21 mouse cellular contexts compared by ENCODE assay signal in genomic region chr17:24046026-24046425, GRCm38 (mm10). TPM values are rescaled to one million over a fixed set of nuclear protein-coding genes. Genes with fewer than 3 reads are reported as not detected.
"Had no signal": no experiment of that assay in that cellular context is flagged by ENCODE, and none has a peak within 500 bp of the region (broad histone marks: within the 10 kb centered on the region; RNA-seq: fewer than 3 reads in every experiment).

No protein-coding gene starts in this region.

- H3K9ac ChIP-seq: limb, embryonic 12.5 days; liver, embryonic 15.5 days; midbrain, embryonic 15.5 days had no signal

- H3K4me1 ChIP-seq: limb, embryonic 12.5 days; liver, embryonic 15.5 days; midbrain, embryonic 15.5 days had no signal

- H3K27ac ChIP-seq: limb, embryonic 12.5 days; liver, embryonic 15.5 days; midbrain, embryonic 15.5 days had no signal

- H3K27me3 ChIP-seq: limb, embryonic 12.5 days; liver, embryonic 15.5 days; midbrain, embryonic 15.5 days had no signal

- H3K9me3 ChIP-seq: limb, embryonic 12.5 days; liver, embryonic 15.5 days; midbrain, embryonic 15.5 days had no signal

- H3K4me3 ChIP-seq: limb, embryonic 12.5 days; liver, embryonic 15.5 days; midbrain, embryonic 15.5 days had no signal

- H3K4me2 ChIP-seq: limb, embryonic 12.5 days; liver, embryonic 15.5 days; midbrain, embryonic 11.5 days; midbrain, embryonic 15.5 days had no signal

- DNase-seq: kidney, adult 8-10 months; kidney, postnatal 36 days; layer of hippocampus, adult 9-11 months; layer of hippocampus, postnatal 36 days; lung, adult 2 months; lung, postnatal 36 days; right cerebral cortex, adult 18-20 months; right cerebral cortex, postnatal 25 days; thymus, adult 18-20 months; thymus, postnatal 14 days had no signal

- ATAC-seq: lung, postnatal 0 days; midbrain, embryonic 15.5 days had no signal

RNA-seq across cellular contexts. Expression of gene Prss27, which starts 8.1 kb away (rescaled TPM):
- total RNA-seq: layer of hippocampus, adult 18-20 months; layer of hippocampus, postnatal 36 days; left cerebral cortex, adult 8-10 months; left cerebral cortex, postnatal 25 days; liver, adult 2 months; megakaryocyte, adult 5-6 weeks had no signal
- polyA plus RNA-seq: limb, embryonic 12.5 days; liver, adult 2 months; liver, embryonic 15.5 days; midbrain, embryonic 11.5 days had no signal

RNA-seq across cellular contexts. Expression of gene Prss22, which starts 48.1 kb away (rescaled TPM):
- total RNA-seq: layer of hippocampus, adult 18-20 months; layer of hippocampus, postnatal 36 days; liver, adult 2 months; megakaryocyte, adult 5-6 weeks had no signal
- polyA plus RNA-seq: liver, adult 2 months; liver, embryonic 15.5 days; midbrain, embryonic 11.5 days; midbrain, embryonic 15.5 days; neural tube, embryonic 14.5 days had no signal
